Mouse (Mus musculus): Measurements from ENCODE around the gene 4833427G06Rik. TPM values are rescaled to one million over a fixed set of nuclear protein-coding genes. Genes with fewer than 3 reads are reported as not detected.
"Not testable (repeated sequence)": the region's sequence is repeated elsewhere in the genome, so short reads cannot be mapped to it uniquely, and the experiment has no call there.

The 4833427G06Rik gene
- total RNA-seq (2015) (not detected in 2 replicates), total RNA-seq (2017) (not detected in 2 replicates)

GRCm38 (mm10) chr9:51101756-51102425 lies at the start of gene 4833427G06Rik:
TSS of gene 4833427G06Rik (minus strand) at chr9:51102078.
- ATAC-seq (replicated peaks; ENCODE audit: poor library complexity) = peak; percentile 54; the same call in 1 of the 2 replicates

- no peak for ATAC-seq (replicated peaks; ENCODE audit: poor library complexity)
Measured at GRCm38 (mm10) chr9:51147294-51147693, 45.4 kb upstream of the 4833427G06Rik start.

- no peak for ATAC-seq (replicated peaks; ENCODE audit: poor library complexity)
Measured at GRCm38 (mm10) chr9:51146496-51146895, 44.6 kb upstream of the 4833427G06Rik start.

GRCm38 (mm10) chr9:51144218-51144617 lies 42.3 kb upstream of the 4833427G06Rik start:
- ATAC-seq (replicated peaks; ENCODE audit: poor library complexity) = no peak

GRCm38 (mm10) chr9:51143437-51143836 lies 41.6 kb upstream of the 4833427G06Rik start:
- no peak for ATAC-seq (replicated peaks; ENCODE audit: poor library complexity)

- ATAC-seq (replicated peaks; ENCODE audit: poor library complexity) = no peak
Measured at GRCm38 (mm10) chr9:51140711-51141110, 38.8 kb upstream of the 4833427G06Rik start.

- ATAC-seq (replicated peaks; ENCODE audit: poor library complexity) = not testable (repeated sequence)
Measured at GRCm38 (mm10) chr9:51139401-51139800, 37.5 kb upstream of the 4833427G06Rik start.

- ATAC-seq (replicated peaks; ENCODE audit: poor library complexity) = no peak
Measured at GRCm38 (mm10) chr9:51138301-51138700, 36.4 kb upstream of the 4833427G06Rik start.

- ATAC-seq (replicated peaks; ENCODE audit: poor library complexity) = 0 out of 2 replicates have a peak, but pooled peaks have one; percentile 37
Measured at GRCm38 (mm10) chr9:51137836-51138235, 36.0 kb upstream of the 4833427G06Rik start.

- ATAC-seq (replicated peaks; ENCODE audit: poor library complexity) = peak; percentile 43
Measured at GRCm38 (mm10) chr9:51137432-51137831, 35.6 kb upstream of the 4833427G06Rik start.

GRCm38 (mm10) chr9:51136985-51137384 lies 35.1 kb upstream of the 4833427G06Rik start:
- ATAC-seq (replicated peaks; ENCODE audit: poor library complexity) = peak; percentile 87

GRCm38 (mm10) chr9:51114767-51115166 lies 12.9 kb upstream of the 4833427G06Rik start:
- no peak for ATAC-seq (replicated peaks; ENCODE audit: poor library complexity)

GRCm38 (mm10) chr9:51105751-51106150 lies 3.9 kb upstream of the 4833427G06Rik start:
- no peak for ATAC-seq (replicated peaks; ENCODE audit: poor library complexity)

GRCm38 (mm10) chr9:51103808-51104514 lies 2.1 kb upstream of the 4833427G06Rik start:
- no peak for ATAC-seq (replicated peaks; ENCODE audit: poor library complexity)

GRCm38 (mm10) chr9:51102963-51103807 lies 1.3 kb upstream of the 4833427G06Rik start:
- peak; percentile 58 for ATAC-seq (replicated peaks; ENCODE audit: poor library complexity)

- no peak for ATAC-seq (replicated peaks; ENCODE audit: poor library complexity)
Measured at GRCm38 (mm10) chr9:51096306-51096705, 5.6 kb downstream of the 4833427G06Rik start.

GRCm38 (mm10) chr9:51093697-51094096 lies 8.2 kb downstream of the 4833427G06Rik start:
- ATAC-seq (replicated peaks; ENCODE audit: poor library complexity) = peak; percentile 73

GRCm38 (mm10) chr9:51081614-51082013 lies 20.3 kb downstream of the 4833427G06Rik start:
- ATAC-seq (replicated peaks; ENCODE audit: poor library complexity) = no peak

GRCm38 (mm10) chr9:51076979-51077315 lies 24.9 kb downstream of the 4833427G06Rik start, which contains the start of gene Layn:
TSS of gene Layn (minus strand) at chr9:51077094.
- ATAC-seq (replicated peaks; ENCODE audit: poor library complexity) = peak; percentile 95

GRCm38 (mm10) chr9:51076300-51076978 lies 25.4 kb downstream of the 4833427G06Rik start:
- peak; percentile 21 for ATAC-seq (replicated peaks; ENCODE audit: poor library complexity)

- ATAC-seq (replicated peaks; ENCODE audit: poor library complexity) = peak; percentile 35
Measured at GRCm38 (mm10) chr9:51075780-51076179, 26.1 kb downstream of the 4833427G06Rik start.
